Mouse (Mus musculus) forebrain, embryonic 10.5 days (tissue): ENCODE data around the gene Nrap. TPM values are rescaled to one million over a fixed set of nuclear protein-coding genes. Genes with fewer than 3 reads are reported as not detected.

ENCODE experiments used
- DNase-seq: peaks from one replicate; pipeline ENCODE4 v3.0.0-alpha.2; 2017; ENCODE audit warnings: low spot score; ENCODE audit errors: extremely low spot score
- H3K27ac ChIP-seq: fragments of 300-500 bp; sonication (generic); 2 replicates; pipeline ENCODE4 v1.5.1; 2016; ENCODE audit warnings: mild to moderate bottlenecking
- H3K27me3 ChIP-seq: fragments of 300-500 bp; sonication (generic); 2 replicates; pipeline ENCODE4 v1.6.1; 2016; ENCODE audit warnings: mild to moderate bottlenecking; ENCODE audit not compliant: poor library complexity, severe bottlenecking
- H3K36me3 ChIP-seq: fragments of 300-500 bp; sonication (generic); replicated peaks from 2 replicates; pipeline ENCODE4 v1.6.1; 2016; ENCODE audit warnings: mild to moderate bottlenecking, moderate library complexity
- H3K4me1 ChIP-seq: fragments of 300-500 bp; sonication (generic); 2 replicates; pipeline ENCODE4 v1.6.1; 2016
- H3K4me3 ChIP-seq: fragments of 300-500 bp; sonication (generic); 2 replicates; pipeline ENCODE4 v1.5.1; 2016; ENCODE audit warnings: mild to moderate bottlenecking, moderate library complexity
- H3K9me3 ChIP-seq: fragments of 300-500 bp; sonication (generic); 2 replicates; pipeline ENCODE4 v1.6.1; 2016; ENCODE audit warnings: mild to moderate bottlenecking, moderate library complexity
- WGBS: fragments of 180-500 bp; shearing (Covaris S2); methylation state at CpG from one replicate; pipeline ENCODE4 v1.1.7; 2016; 5-methylcytosine and 5-hydroxymethylcytosine counted together
- polyA plus RNA-seq: library from polyadenylated mRNA; unstranded; fragments of >200 nt; fragmentation: Nextera tagmentation; extraction: Ambion mirVana; gene quantifications from 2 replicates; pipeline ENCODE4 v1.2.1, GENCODE M21; 2016

The Nrap gene
- polyA plus RNA-seq, 1 experiment from 2014 or later: 0.15 TPM

GRCm38 (mm10) chr19:56286866-56287265 lies 103.0 kb downstream of the Nrap start, which contains the start of gene Habp2:
TSS of gene Habp2 (plus strand) at chr19:56287137.
- Histone ChIP-seq H3K27ac (no peak within 1 kb of the TSS), H3K4me1 (0 out of 2 replicates have a peak, but pooled peaks cover 7% of the 10 kb centered on the region), H3K9me3 (no peaks in the 10 kb centered on the region), H3K27me3 (no peaks in the 10 kb centered on the region; the same call in 1 of the 2 replicates), H3K36me3 (no peaks in the 10 kb centered on the region), H3K4me3 (no peak within 1 kb of the TSS)
- 91% methylated on average over 7 of the region's 7 CpGs for WGBS
- DNase-seq: no peak

DNA sequence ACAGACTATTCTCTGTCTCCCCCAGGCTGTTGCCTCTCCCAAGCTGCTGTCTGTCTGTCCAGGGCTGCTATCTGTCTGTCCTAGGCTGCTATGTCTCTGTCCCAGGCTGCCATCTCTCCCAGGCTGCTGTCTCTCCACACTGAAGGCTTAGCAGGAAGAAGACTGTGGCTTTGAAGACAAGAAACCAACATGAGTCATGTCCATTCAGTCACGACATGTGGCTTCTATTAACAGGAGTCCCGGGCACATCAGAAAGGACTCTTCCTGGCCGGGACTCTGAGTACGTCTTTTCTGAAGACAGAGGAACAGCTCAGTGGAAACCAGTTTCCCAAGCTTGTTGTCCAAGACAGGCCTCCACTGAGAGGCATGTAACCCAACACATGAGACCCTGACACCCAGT lies 104.6 kb downstream of the Nrap start:
- Histone ChIP-seq H3K4me3 (no peak overlapping the region), H3K4me1 (0 out of 2 replicates have a peak, but pooled peaks cover 7% of the 10 kb centered on the region), H3K27me3 (no peaks in the 10 kb centered on the region; the same call in 1 of the 2 replicates), H3K27ac (no peak overlapping the region), H3K36me3 (no peaks in the 10 kb centered on the region), H3K9me3 (no peaks in the 10 kb centered on the region)
- 68% methylated on average over 4 of the region's 4 CpGs for WGBS
- DNase-seq: no peak

GRCm38 (mm10) chr19:56278366-56278765 lies 111.5 kb downstream of the Nrap start:
- no peaks in the 10 kb centered on the region for H3K36me3 ChIP-seq
- H3K9me3 ChIP-seq: no peaks in the 10 kb centered on the region
- H3K4me1 ChIP-seq: no peaks in the 10 kb centered on the region
- H3K27me3 ChIP-seq: peaks cover 11% of the 10 kb centered on the region; the same call in 1 of the 2 replicates
- WGBS: 88% methylated on average over 11 of the region's 11 CpGs
- H3K27ac ChIP-seq: no peak overlapping the region
- no peak for DNase-seq
- H3K4me3 ChIP-seq: no peak overlapping the region

GRCm38 (mm10) chr19:56277951-56278350 lies 111.9 kb downstream of the Nrap start:
- no peak for DNase-seq
- Histone ChIP-seq H3K4me3 (no peak overlapping the region), H3K27ac (no peak overlapping the region), H3K27me3 (peaks cover 11% of the 10 kb centered on the region; the same call in 1 of the 2 replicates), H3K36me3 (no peaks in the 10 kb centered on the region), H3K4me1 (no peaks in the 10 kb centered on the region), H3K9me3 (no peaks in the 10 kb centered on the region)
- 89% methylated on average over 4 of the region's 4 CpGs for WGBS

GRCm38 (mm10) chr19:56277140-56277804 lies 112.6 kb downstream of the Nrap start:
- Histone ChIP-seq H3K36me3 (no peaks in the 10 kb centered on the region), H3K27ac (no peak overlapping the region), H3K4me1 (no peaks in the 10 kb centered on the region), H3K9me3 (no peaks in the 10 kb centered on the region), H3K27me3 (peaks cover 11% of the 10 kb centered on the region; the same call in 1 of the 2 replicates), H3K4me3 (no peak overlapping the region)
- no peak for DNase-seq
- 50% methylated on average over 3 of the region's 3 CpGs for WGBS

GRCm38 (mm10) chr19:56272081-56272480 lies 117.8 kb downstream of the Nrap start:
- H3K4me1 ChIP-seq: no peaks in the 10 kb centered on the region
- H3K9me3 ChIP-seq: no peaks in the 10 kb centered on the region
- no peak overlapping the region for H3K27ac ChIP-seq
- H3K4me3 ChIP-seq: no peak overlapping the region
- no peak for DNase-seq
- no peaks in the 10 kb centered on the region for H3K36me3 ChIP-seq
- 89% methylated on average over 8 of the region's 8 CpGs for WGBS
- 0 out of 2 replicates have a peak, but pooled peaks cover 3% of the 10 kb centered on the region for H3K27me3 ChIP-seq

Other genes with a start within 250 kb of the Nrap start
- gene Habp2, start 102.9 kb downstream of the Nrap start, polyA plus RNA-seq: not detected in 2 replicates
- gene Casp7, start 7.1 kb upstream of the Nrap start, polyA plus RNA-seq: 15.8 and 16.2 TPM in 2 replicates
- gene Plekhs1, start 71.6 kb upstream of the Nrap start, polyA plus RNA-seq: 0.11 and 0.15 TPM in 2 replicates
- gene Dclre1a, start 158.2 kb upstream of the Nrap start, polyA plus RNA-seq: 19.5 and 20.3 TPM in 2 replicates
- gene Nhlrc2, start 158.2 kb upstream of the Nrap start, polyA plus RNA-seq: 13.7 and 15.8 TPM in 2 replicates